Mouse (Mus musculus): Measurements from ENCODE around the gene Prtn3.

Prtn3 gene

DNA sequence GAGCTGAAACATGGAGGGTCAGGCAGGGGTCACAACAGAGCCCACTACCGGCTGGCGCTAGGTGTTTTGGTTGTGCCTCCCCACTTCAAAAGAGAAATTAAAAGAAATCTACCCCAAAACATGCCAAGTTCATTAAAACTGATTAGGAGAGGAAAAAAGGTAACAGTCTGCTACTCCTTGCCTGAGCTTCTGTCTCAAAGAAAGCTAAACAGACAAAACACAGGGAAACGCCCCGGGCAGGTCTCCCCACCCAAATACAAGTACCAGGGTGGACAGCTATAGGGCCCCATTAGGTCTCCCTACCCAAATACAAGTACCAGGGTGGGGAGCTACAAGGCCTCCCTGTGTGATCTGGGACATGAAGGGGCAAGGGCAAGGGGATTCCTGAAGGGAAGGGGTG lies 36.3 kb downstream of the Prtn3 start, which contains the start of gene Gm26602:
TSS of gene Gm26602 (plus strand) at position 301 of the 400 bp plus-strand sequence.
- no peak for DNase-seq (ENCODE audit: low spot score)

DNA sequence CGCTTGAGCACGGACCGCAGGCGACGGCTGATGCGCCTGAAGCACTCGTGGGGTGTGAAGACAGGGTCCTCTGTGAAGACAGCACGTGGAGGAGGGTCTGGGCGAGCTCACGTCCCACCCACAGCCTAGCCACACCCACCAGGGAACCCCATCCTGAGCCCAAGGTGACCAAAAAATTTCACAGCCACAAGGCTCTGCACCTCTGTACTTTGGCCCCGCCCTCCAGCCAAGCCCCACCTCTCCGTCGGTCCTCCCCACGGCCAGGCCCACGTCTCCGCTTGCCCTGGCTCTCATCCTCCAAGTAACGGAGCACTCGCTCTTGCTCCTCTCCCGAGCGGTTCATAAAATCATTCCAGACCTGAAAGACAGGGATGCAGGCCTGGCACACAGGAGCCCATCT lies 38.1 kb downstream of the Prtn3 start:
- no peak for DNase-seq (ENCODE audit: low spot score)

DNA sequence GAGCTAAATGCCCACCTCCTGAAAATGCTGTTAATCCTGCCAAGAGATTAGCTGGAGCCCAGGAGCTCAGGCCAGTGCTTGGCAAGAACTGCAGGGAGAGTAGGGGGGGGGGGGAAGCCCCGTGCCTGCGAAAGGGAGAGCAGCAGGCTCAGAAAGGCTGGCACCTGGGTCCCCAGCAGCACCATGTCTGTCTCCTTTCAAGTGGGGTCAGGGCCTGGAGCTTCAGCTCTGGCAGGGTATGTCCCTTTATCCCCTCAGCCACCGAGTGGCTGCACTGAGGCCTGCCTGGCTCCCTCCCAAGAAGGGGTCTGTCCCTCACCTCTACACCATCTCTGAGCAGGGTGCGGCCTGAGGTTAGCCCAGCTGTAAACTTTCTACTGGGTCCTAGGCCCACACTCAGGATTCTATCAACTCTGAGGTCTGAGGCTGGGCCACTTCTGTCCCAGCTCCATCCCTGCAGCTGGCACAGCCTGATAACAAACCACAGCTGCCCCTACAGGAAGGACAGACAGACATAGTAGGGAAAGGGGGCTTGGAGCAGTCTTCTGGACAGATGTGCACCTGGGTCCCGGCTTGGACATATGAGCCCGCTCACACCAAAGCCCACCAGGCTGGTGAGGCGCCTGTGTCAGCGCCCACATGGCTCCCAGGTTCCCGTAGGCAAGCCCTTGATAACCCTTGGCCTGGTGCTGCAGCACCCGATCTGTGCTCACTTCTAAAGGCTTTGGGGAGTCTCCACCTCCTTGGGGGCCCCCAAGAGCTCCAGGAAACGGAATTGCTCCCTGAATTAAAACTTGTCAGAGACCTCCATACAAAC lies 40.1 kb downstream of the Prtn3 start:
- no peak for DNase-seq (ENCODE audit: low spot score)

DNA sequence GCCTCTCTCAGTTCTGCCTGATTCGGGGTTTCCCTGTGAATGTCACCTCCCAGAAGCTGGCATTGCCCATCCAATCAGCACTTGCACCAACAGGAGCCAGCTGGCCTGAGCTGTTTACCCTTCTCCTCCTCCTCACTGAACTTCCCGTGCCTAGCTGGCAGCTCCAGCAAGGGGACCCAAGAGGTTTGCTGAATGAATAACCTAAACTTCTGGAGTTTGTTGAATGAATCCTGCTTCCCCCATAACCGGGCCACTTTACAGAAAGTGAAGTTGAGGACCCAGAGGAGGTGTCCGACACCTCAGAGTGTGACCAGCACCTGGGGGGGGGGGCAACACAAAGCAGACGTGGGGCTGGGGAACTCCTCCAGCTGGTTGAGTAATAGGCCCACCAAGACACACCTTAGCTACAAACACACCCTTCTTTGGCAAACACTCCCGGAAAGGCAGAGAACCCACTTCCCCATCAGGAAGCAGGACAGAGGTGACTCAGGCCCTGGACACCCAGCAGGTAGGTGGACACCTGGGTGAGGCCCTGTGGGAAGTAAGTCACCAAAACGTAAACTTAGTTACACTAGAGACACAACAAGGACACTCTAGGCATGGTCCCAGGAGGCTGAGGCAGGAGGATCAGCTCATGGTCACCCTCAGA lies 40.8 kb downstream of the Prtn3 start:
- DNase-seq (ENCODE audit: low spot score), result no peak

DNA sequence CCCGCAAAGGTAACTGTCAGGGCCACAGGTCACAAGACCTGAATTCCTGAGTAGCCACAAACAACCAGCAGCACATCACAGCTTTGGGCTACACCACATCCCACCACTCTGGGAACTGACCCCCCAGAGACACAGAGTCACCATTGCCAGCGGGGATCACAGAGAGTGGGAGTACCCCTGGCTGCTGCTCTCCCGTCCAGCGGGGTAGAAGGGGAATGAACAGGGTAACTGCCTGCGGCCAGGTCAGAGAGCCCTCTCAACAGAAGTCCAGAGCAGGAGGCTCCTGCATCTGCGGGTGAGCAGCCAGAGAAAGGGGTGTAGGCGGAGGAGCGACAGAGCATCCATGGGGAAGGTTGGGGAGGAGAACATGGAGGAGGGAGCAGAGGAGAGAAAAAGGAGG lies 41.8 kb downstream of the Prtn3 start:
- no peak for DNase-seq (ENCODE audit: low spot score)

DNA sequence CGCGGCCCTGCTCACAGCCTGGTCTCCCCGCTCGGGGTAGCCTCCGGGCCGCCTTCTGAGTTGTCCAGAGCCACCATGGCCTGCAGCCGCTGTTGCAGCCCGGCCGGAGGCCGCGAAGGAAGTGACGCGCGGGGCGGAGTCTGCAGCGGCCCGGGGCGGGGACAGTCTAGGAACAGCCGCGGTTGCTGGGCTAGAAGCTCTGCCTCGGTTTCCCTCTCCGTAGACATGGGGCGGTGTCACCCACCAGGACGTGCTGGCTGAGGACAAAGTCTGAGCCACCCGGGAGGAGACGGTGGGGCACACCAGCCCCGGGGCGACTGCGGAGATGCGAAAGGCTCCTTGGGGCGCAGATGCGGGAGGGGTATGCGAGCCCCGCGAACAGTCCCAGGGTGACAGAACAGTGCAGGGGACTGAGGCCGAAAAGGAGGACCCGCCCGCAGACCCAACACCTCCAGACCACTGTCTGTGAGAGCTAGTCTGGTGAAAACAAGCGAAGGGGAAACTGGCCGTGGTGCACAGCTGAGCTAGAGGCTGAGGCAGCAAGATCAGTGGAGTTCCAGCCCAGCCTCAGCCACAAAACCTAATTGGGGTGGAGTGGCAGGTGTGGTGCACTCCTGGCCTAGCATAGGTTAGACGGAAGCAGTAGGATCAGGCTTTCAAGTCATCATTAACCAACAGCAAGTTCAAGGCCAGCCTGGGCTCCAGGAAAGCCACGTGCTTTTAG lies 42.7 kb downstream of the Prtn3 start, which contains the start of gene Kiss1r:
TSS of gene Kiss1r (plus strand) at position 164 of the 724 bp plus-strand sequence.
- DNase-seq (ENCODE audit: low spot score), result peak; percentile 77

DNA sequence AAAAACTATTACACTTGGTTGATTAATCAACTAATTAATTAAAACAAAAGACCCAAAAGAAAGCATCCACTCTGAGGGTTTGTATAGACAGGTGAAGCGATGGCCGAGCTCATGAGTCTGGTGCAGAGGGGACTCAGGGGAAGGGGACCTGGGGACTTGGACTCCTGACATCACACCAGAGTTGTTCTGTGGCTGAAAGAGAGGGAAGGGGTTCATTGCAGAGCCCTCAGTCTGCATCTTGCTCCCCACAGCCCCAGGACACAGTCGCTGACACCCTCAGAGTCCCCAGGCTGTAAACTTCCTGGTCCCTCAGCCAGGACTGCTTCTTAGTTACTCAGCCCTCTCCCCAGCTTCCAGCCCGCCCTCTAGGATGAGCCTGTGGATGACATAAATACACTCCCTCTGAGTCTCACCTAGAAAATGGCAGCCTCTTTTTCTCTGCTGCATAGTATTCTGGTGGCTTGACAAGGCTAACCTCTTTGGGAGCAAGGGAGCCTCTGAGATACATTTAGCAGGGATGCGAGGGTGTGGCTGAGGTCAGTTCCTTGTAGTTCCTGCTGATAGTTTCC lies 43.3 kb downstream of the Prtn3 start:
- no peak for DNase-seq (ENCODE audit: low spot score)

DNA sequence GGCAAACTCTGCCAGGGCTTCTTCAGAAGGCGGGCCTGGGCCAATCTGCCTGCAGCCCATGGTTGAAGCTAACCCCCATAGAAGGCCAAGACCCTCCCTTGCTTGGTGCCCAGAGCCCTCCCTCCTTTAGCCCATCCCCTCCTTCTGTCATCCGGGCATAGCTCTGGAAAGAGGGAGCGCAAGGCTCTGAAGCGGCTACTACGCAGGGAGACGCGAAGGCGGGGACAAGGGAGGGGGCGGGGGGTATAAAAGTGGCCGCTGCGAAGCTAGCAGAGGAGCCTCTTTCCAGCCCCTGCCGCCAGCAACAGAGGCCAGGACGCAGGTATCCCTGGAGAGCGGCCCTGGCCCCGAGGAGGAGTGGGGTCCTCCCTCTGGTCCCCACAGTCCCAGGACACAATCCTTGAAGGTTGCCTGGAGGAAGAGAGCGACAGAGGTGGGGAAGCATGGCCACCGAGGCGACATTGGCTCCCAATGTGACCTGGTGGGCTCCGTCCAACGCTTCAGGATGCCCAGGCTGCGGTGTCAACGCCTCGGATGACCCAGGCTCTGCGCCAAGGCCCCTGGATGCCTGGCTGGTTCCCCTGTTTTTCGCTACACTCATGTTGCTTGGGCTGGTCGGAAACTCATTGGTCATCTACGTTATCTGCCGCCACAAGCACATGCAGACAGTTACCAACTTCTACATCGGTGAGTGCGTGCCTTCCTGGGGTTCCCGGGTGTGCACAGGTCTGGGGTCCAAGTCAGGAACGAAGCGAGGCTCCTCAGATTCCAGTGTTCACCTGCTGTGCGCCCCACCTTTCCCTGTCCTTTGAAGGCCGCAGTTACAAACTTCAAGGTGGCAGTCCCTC lies 44.2 kb downstream of the Prtn3 start:
- DNase-seq (ENCODE audit: low spot score), result no peak

DNA sequence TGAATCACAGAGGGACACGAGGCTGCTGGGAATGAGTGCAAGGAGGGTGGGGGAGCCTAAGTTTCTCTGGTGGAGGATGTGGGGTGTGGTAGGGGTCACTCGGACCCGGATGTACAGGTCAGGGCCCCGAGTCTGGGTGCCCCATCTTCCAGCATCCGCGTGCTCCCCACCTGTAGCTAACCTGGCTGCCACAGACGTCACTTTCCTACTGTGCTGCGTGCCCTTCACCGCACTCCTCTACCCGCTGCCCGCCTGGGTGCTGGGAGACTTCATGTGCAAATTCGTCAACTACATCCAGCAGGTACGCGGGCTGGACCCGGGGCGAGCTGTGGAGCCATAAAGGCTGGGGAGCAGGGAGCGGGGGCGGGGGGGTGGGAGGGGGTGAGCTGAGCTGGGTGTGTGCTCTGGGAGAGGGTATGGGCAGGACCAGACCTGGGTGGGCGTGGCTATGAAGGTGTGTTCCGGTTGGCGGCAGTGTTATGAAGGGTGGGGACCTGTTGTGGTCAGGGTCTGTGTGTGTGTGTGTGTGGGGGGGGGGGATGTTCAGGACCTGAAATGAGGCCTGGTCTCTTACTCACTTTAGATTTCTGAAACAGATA lies 45.1 kb downstream of the Prtn3 start:
- DNase-seq (ENCODE audit: low spot score), result no peak

DNA sequence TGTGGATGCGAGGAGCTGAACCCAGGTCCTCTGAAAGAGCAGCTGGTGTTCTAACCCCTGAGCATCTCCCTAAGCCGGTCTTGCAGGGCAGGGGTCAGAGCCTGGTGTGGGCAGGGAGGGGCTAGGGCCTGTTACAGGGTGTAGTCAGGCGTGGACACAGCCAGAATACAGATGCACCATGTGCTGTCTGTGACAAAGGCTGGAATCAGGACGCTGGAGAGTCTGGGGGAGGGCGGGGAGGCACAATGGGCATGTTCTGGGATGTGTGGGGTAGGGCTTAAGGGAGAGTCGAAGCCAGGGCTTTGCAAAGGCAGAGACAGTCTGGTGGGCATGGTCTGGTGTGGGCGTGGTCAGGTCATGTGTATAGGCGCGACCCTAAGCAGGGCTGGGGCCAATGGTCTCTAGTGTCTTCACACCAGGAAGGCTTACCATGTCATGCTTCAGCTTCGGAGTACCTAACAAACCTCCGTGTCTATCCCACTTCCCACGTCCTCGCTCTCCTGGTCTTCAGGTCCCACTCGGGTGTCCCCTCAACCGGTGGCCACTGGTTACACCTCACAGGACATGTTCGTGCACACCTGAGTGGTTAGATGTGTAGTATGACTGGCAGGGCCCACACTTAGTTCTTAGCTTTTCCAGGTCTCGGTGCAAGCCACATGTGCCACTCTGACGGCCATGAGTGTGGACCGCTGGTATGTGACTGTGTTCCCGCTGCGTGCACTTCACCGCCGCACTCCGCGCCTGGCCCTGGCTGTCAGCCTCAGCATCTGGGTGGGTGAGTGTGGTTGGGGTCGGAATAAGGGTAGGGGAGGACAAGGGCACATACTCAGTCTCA lies 46.0 kb downstream of the Prtn3 start:
- DNase-seq (ENCODE audit: low spot score), result no peak

DNA sequence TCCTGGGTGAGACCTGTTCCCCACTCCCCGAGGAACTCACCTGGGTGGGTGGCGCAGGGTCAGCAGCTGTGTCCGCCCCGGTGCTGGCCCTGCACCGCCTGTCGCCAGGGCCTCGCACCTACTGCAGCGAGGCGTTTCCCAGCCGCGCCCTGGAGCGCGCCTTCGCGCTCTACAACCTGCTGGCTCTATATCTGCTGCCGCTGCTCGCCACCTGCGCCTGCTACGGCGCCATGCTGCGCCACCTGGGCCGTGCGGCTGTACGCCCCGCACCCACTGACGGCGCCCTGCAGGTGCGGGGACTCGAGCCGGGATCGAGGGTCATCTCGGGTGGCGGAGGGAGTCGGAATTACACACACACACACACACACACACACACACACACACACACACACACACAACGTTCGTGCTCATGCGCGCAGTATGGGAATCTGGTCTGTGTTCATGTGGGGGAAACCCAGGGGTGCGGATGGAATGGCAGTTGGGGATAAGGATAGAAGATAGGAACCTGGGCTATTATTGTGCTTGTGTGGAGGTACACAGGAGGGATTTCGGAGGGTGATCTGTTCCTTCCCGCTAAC lies 46.8 kb downstream of the Prtn3 start, which contains the start of gene R3hdm4:
TSS of gene R3hdm4 (minus strand) at position 251 of the 578 bp plus-strand sequence.
- DNase-seq (ENCODE audit: low spot score), result no peak

DNA sequence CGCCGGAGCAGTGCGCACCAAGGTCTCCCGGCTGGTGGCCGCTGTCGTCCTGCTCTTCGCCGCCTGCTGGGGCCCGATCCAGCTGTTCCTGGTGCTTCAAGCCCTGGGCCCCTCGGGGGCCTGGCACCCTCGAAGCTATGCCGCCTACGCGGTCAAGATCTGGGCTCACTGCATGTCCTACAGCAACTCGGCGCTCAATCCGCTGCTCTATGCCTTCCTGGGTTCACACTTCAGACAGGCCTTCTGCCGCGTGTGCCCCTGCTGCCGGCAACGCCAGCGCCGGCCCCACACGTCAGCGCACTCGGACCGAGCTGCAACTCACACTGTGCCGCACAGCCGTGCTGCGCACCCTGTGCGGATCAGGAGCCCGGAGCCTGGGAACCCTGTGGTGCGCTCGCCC lies 47.3 kb downstream of the Prtn3 start:
- no peak for DNase-seq (ENCODE audit: low spot score)

DNA sequence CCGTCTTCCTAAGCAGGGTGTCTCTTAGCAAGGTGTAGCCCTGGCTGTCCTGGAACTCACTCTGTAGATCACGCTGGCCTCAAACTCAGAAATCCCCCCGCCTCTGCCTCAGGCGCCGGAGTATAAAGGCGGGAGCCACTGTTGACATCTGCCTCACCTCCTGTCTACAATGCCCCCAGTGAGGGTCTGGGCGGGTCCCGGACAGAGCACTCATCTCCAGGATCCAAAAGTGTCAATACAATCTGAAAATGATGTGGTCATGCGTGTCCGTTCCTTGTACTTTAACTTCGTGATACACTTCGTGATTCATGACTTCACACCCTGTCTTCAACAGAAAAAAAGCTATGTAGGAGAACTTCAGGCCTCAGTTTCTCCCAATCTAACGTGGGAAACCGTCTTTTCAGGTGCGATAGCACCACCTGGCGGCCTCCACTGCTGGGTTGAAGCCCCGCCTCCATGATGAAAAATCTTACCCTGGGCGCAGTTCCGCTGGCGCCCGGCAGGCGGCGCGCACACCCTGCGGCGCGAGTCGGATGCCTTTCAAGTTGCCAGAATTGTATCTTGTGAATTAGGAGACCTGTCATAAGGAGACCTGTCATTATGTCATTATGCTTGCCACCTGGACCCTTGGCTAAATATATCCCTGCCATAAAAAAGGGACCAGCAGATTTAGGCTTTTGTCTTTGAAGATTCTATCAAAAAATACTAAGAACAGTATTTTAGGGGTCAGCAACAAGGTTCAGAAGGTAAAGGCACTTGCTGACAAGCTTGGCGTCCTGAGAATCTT lies 50.9 kb downstream of the Prtn3 start:
- peak; percentile 93 for DNase-seq (ENCODE audit: low spot score)

DNA sequence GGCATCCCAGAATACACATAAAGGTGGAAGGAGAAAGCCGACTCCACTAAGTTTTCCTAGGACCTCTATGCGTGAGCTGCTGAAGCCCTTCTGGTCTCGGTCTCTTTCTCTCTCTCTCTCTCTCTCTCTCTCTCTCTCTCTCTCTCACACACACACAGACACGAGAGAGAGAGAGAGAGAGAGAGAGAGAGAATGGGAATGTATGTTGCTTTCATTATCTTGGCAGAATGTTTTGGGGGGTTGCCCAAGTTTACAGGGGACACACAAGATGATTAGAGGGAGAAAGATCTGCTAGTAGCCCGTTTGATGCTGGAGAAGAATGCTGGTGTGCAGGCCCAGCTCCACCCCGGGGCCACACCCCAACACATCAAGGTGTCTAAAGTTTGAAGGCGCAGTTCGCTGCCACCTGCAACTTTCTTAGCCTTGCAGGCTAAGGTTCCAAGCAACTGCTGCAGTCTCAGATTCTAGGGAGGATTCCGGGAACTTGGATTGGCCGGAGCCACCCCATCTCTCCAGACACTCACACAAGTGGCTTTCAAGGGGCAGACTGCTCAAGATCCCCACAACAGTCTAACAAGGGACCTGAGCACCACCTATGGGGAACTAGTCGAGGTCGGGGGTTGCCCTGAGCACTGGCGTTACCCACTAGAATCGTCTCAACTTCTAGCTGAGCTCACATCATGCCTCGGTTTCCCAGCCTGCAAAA lies 51.7 kb downstream of the Prtn3 start:
- DNase-seq (ENCODE audit: low spot score), result no peak

DNA sequence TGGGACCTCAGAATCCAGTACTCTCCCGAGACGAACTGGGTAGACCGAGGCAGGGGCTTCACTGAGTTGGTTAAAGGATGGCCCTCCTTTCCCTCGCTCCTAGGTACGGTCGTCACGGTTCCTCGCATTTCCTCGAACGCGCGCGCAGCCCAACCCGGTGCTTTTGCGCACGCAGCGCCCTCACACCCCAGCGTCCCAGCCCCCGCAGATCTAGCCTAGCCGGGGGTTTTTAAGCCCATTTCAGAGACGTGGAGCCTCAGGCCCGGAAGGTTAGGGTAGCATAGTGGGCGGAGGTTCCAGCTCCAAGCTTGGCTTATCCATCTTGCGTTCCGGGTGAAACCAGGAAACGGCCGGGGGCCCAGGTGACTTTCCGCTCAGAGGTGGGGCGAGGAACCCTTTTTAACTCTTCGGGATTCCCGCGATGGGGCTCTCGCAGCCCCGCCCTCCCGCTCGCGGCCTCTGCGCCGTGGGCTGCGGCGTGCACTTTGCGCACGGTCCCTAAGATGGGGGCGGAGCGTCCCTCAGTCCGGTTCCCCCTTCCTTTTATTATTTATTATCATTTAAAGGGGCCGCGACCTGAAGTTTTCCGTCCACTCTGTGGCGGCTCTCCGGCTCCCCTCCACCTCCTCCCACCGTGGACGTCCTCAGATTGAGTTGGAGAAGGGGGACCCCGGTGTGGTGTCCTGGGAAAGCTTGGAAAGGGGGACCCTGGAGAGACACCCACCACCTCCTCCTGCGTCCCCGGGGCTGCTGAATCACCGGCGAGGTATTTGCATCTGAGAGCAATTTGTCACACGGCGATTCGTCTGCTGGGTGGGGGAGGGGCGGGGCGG lies 52.4 kb downstream of the Prtn3 start, which contains the start of gene Arid3a:
TSS of gene Arid3a (plus strand) at position 553 of the 833 bp plus-strand sequence.
- peak; percentile 74 for DNase-seq (ENCODE audit: low spot score)

DNA sequence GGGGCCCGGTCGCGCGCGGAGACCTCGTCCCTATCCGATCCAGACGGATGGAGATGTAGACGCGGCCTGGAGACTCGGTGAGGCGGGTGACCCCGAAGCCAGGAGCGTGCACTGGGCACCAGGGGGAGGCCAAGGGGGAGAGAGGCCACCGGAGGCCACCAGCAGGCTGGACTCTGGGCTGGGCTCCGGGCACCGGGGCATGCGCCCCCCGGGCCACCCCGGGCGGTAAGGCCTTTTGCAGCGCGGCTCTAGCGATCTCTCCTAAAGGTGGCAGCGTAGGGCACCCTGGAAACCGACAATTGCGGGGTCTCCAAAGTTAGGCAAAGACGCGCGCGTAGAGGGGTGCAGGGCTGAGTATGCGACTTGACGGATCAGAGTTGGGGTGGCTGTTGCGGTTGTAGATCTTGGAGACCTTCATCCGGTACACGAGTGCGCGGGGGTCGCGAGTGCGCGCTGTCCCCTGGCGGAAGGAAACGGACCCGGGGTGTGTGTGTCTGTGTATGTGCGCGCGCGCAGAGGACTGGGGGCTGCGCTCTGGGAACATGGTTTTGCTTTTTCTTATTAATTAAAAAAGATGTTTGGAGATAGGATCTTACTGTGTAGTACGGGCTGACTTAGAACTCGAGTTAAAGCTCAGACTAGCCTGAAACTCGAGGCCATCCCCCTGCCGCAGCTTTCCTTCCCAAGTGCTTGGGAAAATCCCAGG lies 53.2 kb downstream of the Prtn3 start:
- peak; percentile 41 for DNase-seq (ENCODE audit: low spot score)

Measured in ovary, postnatal 10 days (tissue).